Mouse (Mus musculus): Measurements from ENCODE around the gene Gm10570.

DNA sequence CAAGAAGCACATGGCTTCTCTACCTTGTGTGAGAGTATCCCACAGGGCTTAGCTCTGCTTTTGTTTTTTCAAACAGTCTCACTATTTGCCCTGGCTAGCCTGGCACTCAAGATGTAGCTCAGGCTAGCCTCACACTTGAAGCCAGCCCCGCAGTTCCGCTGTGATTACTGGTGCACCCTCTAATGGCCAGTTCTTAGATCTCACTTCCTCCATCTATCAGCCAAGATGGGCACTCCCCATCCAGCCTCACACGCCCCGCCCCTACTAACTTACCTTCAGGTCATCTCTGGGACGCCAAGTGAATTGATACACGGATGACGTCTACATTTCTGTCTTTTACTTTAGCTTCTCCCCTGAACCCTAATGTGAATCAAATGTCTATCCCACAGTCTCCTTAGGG, 11.1 kb upstream of the Gm10570 start:
- TF ChIP-seq CTCF (IDR thresholded peaks at IDR 0.05): no peak
- TF ChIP-seq POLR2A (IDR thresholded peaks at IDR 0.05; ENCODE audit: insufficient read depth, low read depth, low read length): no peak

All from heart, adult 2 months (tissue).